Comparison of ENCODE assay signal across 8 mouse cellular contexts in the genomic region with DNA sequence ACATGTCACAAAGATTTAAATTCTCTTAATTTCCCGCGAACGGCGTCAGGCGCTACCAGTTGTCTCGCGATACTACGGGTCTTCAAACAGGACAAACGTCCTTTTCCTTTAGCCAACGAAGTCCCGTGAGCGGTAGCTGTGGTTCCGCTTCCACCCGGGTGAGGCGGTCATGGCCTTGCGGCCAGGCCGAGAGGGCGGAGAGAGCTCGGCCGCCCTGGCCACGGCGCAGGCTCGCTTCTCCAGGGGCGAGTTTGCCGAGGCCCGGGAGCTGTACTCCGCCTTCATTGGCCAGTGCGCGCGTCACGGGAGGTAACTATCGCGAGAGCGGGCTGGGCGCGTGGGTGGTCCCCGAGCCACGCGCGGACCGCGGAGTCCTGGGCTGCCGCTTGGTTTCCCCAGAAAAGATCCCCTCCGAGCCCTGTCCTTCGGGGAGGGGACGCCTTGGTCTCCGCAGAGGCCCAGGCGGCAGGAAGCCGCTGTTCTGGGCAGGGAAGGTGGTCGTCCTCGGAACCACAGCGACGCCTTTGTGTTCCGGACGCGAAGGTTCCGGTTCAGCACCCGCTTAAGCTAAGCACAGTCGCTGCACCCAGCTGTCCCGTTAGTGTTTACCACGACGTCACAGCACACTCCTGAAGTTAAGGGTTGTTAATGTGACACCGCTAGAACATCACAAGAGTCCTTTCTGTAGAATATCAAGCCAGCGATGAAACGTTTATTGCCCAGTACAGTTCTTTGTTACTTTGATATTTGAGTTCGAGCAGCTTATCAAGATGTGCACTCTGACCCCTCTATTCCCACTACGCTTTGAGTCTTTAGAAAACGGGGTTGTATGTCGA. TPM values are rescaled to one million over a fixed set of nuclear protein-coding genes. Genes with fewer than 3 reads are reported as not detected.
A peak's percentile ranks its signal among the peaks of the same experiment; 100 is the strongest.
DNase-seq lines count a peak whose midpoint lies in the region; ATAC-seq and TF ChIP-seq lines count a peak whose summit lies in the region.

TSS of gene Ttc32 (plus strand) at position 110 of the 836 bp plus-strand sequence.

- no peaks in the 10 kb centered on the region for H3K9me3 ChIP-seq in ES-E14 (ENCODE audit: control insufficient read depth, insufficient read depth, low read depth, low read length)
- H3K9me3 ChIP-seq in forebrain, embryonic 16.5 days (ENCODE audit: control insufficient read depth, low read length): no peaks in the 10 kb centered on the region
- no peaks in the 10 kb centered on the region for H3K9me3 ChIP-seq in lung, embryonic 14.5 days (ENCODE audit: low read depth, low read length)

- H3K4me2 ChIP-seq in forebrain, embryonic 16.5 days (ENCODE audit: low read length): peak within 1 kb of the TSS; percentile 82
- peak within 1 kb of the TSS; percentile 71 for H3K4me2 ChIP-seq in lung, embryonic 14.5 days

- H3K4me3 ChIP-seq in ES-E14 (ENCODE audit: insufficient read depth in 1 of 2, low read depth in 1 of 2, low read length in 2 of 2, poor library complexity in 1 of 2, severe bottlenecking in 1 of 2): peak within 1 kb of the TSS; percentile 63 to 90
- H3K4me3 ChIP-seq in forebrain, embryonic 16.5 days (replicated peaks; ENCODE audit: low read length): peak within 1 kb of the TSS; percentile 76
- H3K4me3 ChIP-seq in layer of hippocampus, adult 2 months: peak within 1 kb of the TSS; percentile 96
- H3K4me3 ChIP-seq in lung, embryonic 14.5 days (ENCODE audit: low read depth, low read length): peak within 1 kb of the TSS; percentile 62
- peak within 1 kb of the TSS; percentile 73 for H3K4me3 ChIP-seq in olfactory bulb, adult 2 months (ENCODE audit: insufficient read depth, low read depth, low read length)
- peak within 1 kb of the TSS; percentile 75 for H3K4me3 ChIP-seq in thymus, adult 2 months (ENCODE audit: control insufficient read depth, insufficient read depth, low read length)

- no peaks in the 10 kb centered on the region for H3K27me3 ChIP-seq in forebrain, embryonic 16.5 days (replicated peaks; ENCODE audit: control insufficient read depth, insufficient read depth, low read length)
- H3K27me3 ChIP-seq in lung, embryonic 14.5 days (ENCODE audit: insufficient read depth, low read length): no peaks in the 10 kb centered on the region
- no peaks in the 10 kb centered on the region for H3K27me3 ChIP-seq in thymus, adult 2 months (ENCODE audit: control insufficient read depth, insufficient read depth, low read length)

- peak within 1 kb of the TSS; percentile 97 for H3K9ac ChIP-seq in ES-E14 (ENCODE audit: insufficient read depth, low read depth, low read length, poor library complexity, severe bottlenecking)
- peak within 1 kb of the TSS; percentile 99 for H3K9ac ChIP-seq in forebrain, embryonic 16.5 days (replicated peaks; ENCODE audit: low read depth, low read length)
- peak within 1 kb of the TSS; percentile 90 for H3K9ac ChIP-seq in lung, embryonic 14.5 days

- intact Hi-C loops in heart, postnatal 36 days (cut with DNase I): loop anchor here (5.0 to 10.0 kb wide), 2 partner anchors 715 to 1362 kb away; partner anchors contain the start of genes Hs1bp3 and Rdh14

- peak; percentile 87 for DNase-seq in ES-E14 (ENCODE audit: low read depth, low spot score)
- peak; percentile 92 to 96 for DNase-seq in cerebellum, adult 18-20 months
- peak; percentile 94 to 98 for DNase-seq in heart, postnatal 36 days
- peak; percentile 93 to 97 for DNase-seq in layer of hippocampus, adult 2 months (ENCODE audit: low spot score in 2 of 2)
- peak; percentile 97 for DNase-seq in lung, embryonic 14.5 days
- peak; percentile 92 for DNase-seq in thymus, adult 2 months

- peak; percentile 97 for ATAC-seq in forebrain, embryonic 16.5 days
- ATAC-seq in lung, embryonic 14.5 days (ENCODE audit: insufficient read depth): peak; percentile 94

- no peaks in the 10 kb centered on the region; a peak in 1 of 4 replicates for H3K4me1 ChIP-seq in ES-E14 (ENCODE audit: control insufficient read depth in 2 of 2, insufficient read depth in 2 of 2, low read length in 2 of 2, poor library complexity in 1 of 2)
- H3K4me1 ChIP-seq in forebrain, embryonic 16.5 days (replicated peaks; ENCODE audit: control insufficient read depth, insufficient read depth, low read length): peaks cover 6% of the 10 kb centered on the region
- H3K4me1 ChIP-seq in lung, embryonic 14.5 days (ENCODE audit: insufficient read depth): no peaks in the 10 kb centered on the region
- H3K4me1 ChIP-seq in olfactory bulb, adult 2 months (ENCODE audit: control insufficient read depth, insufficient read depth, low read length): no peaks in the 10 kb centered on the region; the same call in 1 of the 2 replicates
- no peaks in the 10 kb centered on the region for H3K4me1 ChIP-seq in thymus, adult 2 months (replicated peaks; ENCODE audit: control insufficient read depth, insufficient read depth, low read length)

- in situ Hi-C loops in ES-E14 (cut with MboI; ENCODE audit: low sequenced_read_pairs in 2 of 2, unreplicated experiment in 2 of 2): no loop called here

- TF ChIP-seq CTCF in layer of hippocampus, adult 2 months (conservative IDR thresholded peaks at IDR 0.05): peak; percentile 2; the same call in 1 of the 2 replicates
- TF ChIP-seq CTCF in lung, embryonic 14.5 days (IDR thresholded peaks at IDR 0.05; ENCODE audit: low read depth): no peak
- TF ChIP-seq CTCF in olfactory bulb, adult 2 months (IDR thresholded peaks at IDR 0.05; ENCODE audit: insufficient read depth, low read depth, low read length): no peak
- peak; percentile 39; the same call in 1 of the 2 replicates for TF ChIP-seq CTCF in thymus, adult 2 months (IDR thresholded peaks at IDR 0.05; ENCODE audit: borderline replicate concordance, control insufficient read depth, extremely low read depth, insufficient read depth, low read length, poor library complexity)

- under 1% methylated on average over 69 of the region's 69 CpGs for WGBS in forebrain, embryonic 16.5 days
- WGBS in lung, embryonic 14.5 days: under 1% methylated on average over 69 of the region's 69 CpGs
- 1% methylated on average over 69 of the region's 69 CpGs for WGBS in olfactory bulb, adult 2 months
- WGBS in thymus, adult 2 months: under 1% methylated on average over 69 of the region's 69 CpGs

- peak; percentile 99 for TF ChIP-seq POLR2A in olfactory bulb, adult 2 months (IDR thresholded peaks at IDR 0.05; ENCODE audit: insufficient read depth, low read depth, low read length)
- peak; percentile 87 for TF ChIP-seq POLR2A in thymus, adult 2 months (IDR thresholded peaks at IDR 0.05; ENCODE audit: control insufficient read depth, extremely low read depth, insufficient read depth, low read length, poor library complexity)

- peak within 1 kb of the TSS; percentile 94 for H3K27ac ChIP-seq in ES-E14 (ENCODE audit: insufficient read depth, low read depth, low read length, poor library complexity, severe bottlenecking)
- H3K27ac ChIP-seq in forebrain, embryonic 16.5 days (ENCODE audit: low read length): peak within 1 kb of the TSS; percentile 99
- H3K27ac ChIP-seq in layer of hippocampus, adult 2 months: peak within 1 kb of the TSS; percentile 100
- peak within 1 kb of the TSS; percentile 99 for H3K27ac ChIP-seq in lung, embryonic 14.5 days (ENCODE audit: low read depth)
- peak within 1 kb of the TSS; percentile 99 for H3K27ac ChIP-seq in olfactory bulb, adult 2 months (ENCODE audit: insufficient read depth, low read depth, low read length)
- H3K27ac ChIP-seq in thymus, adult 2 months (ENCODE audit: control insufficient read depth, insufficient read depth, low read length): peak within 1 kb of the TSS; percentile 71

- H3K36me3 ChIP-seq in ES-E14 (ENCODE audit: control insufficient read depth, insufficient read depth, low read length, poor library complexity, severe bottlenecking): peaks cover 5% of the 10 kb centered on the region
- H3K36me3 ChIP-seq in forebrain, embryonic 16.5 days (ENCODE audit: control insufficient read depth, insufficient read depth): no peaks in the 10 kb centered on the region
- H3K36me3 ChIP-seq in lung, embryonic 14.5 days (ENCODE audit: insufficient read depth): no peaks in the 10 kb centered on the region
- no peaks in the 10 kb centered on the region for H3K36me3 ChIP-seq in thymus, adult 2 months (ENCODE audit: control insufficient read depth, insufficient read depth, low read length)

TF ChIP-seq in ES-E14, 5 proteins besides CTCF, POLR2A, EP300 and RAD21:
- TF ChIP-seq MAFK (IDR thresholded peaks at IDR 0.05; ENCODE audit: insufficient read depth, low read depth, low read length): no peak
- no peak for TF ChIP-seq HCFC1 (IDR thresholded peaks at IDR 0.05; ENCODE audit: borderline replicate concordance, insufficient read depth, low read length)
- TF ChIP-seq ZNF384 (IDR thresholded peaks at IDR 0.05; ENCODE audit: low read depth, low read length): no peak
- peak; percentile 94 for TF ChIP-seq CHD2 (IDR thresholded peaks at IDR 0.05; ENCODE audit: low read depth, low read length)
- no peak for TF ChIP-seq ZC3H11A (IDR thresholded peaks at IDR 0.05; ENCODE audit: borderline replicate concordance, low read depth, low read length)

RNA-seq across cellular contexts. Expression of gene Ttc32, which starts in this region (rescaled TPM):
- total RNA-seq in ES-E14 (2012; rRNA removed): 4.7 and 6.7 TPM in 2 replicates
- polyA plus RNA-seq in forebrain, embryonic 16.5 days (2015; fragmentation: Nextera tagmentation; extraction: Ambion mirVana): 8.9 and 12.2 TPM in 2 replicates
- 10 to 100 TPM; 25.5 to 28.5 TPM for total RNA-seq in heart, postnatal 36 days (2021)
- 1 to 10 TPM; 4.7 to 5.3 TPM for total RNA-seq in layer of hippocampus, adult 2 months (2021)
- polyA plus RNA-seq in lung, embryonic 14.5 days (2014; fragmentation: Nextera tagmentation; extraction: Ambion mirVana): 22.3 and 22.6 TPM in 2 replicates
- not detected in 2 replicates for polyA plus RNA-seq in olfactory bulb, adult 2 months (2012; ENCODE audit: insufficient read depth, insufficient read length, low replicate concordance, missing spikeins)
- 12.6 TPM in 2 replicates for polyA plus RNA-seq in thymus, adult 2 months (2012; rRNA removed)

Comparison
In these comparisons a context has a peak if more than half of its experiments do, and no peak if none do; other contexts are left out.
1. Peak in every context shown above with its lines: DNase-seq, ATAC-seq, H3K4me3 ChIP-seq and H3K27ac ChIP-seq.
2. CTCF ChIP-seq: peak in layer of hippocampus, adult 2 months (single experiment) and thymus, adult 2 months (single experiment); none in lung, embryonic 14.5 days (single experiment) and olfactory bulb, adult 2 months (single experiment).